Mouse (Mus musculus) inflammation-experienced regulatory T-cells, adult 6 months (primary cell): ENCODE results near the gene Itgb5. TPM values are rescaled to one million over a fixed set of nuclear protein-coding genes. Genes with fewer than 3 reads are reported as not detected.
A peak's percentile ranks its signal among the peaks of the same experiment; 100 is the strongest.

Source experiments
- ATAC-seq: one replicate; pipeline ENCODE4 v1.8.0; 2017
- polyA plus RNA-seq, 3 experiments: library from polyadenylated mRNA; unstranded; fragments of 100-300 nt; shearing (Covaris generic); gene quantifications; one replicate each; pipeline ENCODE4 v1.2.1; 2017

Itgb5 gene
- polyA plus RNA-seq, 3 experiments from 2014 or later = 1.3 to 2.8 (median 1.7) TPM

GRCm38 (mm10) chr16:33832728-33833428 is 3.4 kb downstream of the Itgb5 start:
- ATAC-seq = peak; percentile 81

DNA sequence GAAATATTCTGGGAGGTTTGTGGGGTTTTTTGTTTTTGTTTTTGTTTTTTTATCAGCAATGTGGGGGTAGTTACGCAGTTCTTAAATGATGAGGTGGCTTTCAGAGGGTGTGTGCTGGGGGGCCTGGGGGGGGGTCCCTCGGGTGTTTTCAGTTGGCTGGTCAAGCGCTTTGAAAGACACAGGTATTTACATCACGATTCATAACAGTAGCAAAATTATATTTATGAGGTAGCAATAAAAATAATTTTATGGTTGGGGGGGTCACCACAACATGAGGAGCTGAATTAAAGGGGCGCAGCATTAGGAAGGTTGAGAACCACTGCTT is 3.9 kb downstream of the Itgb5 start:
- ATAC-seq = no peak

GRCm38 (mm10) chr16:33833781-33834482 is 4.5 kb downstream of the Itgb5 start:
- no peak for ATAC-seq

DNA sequence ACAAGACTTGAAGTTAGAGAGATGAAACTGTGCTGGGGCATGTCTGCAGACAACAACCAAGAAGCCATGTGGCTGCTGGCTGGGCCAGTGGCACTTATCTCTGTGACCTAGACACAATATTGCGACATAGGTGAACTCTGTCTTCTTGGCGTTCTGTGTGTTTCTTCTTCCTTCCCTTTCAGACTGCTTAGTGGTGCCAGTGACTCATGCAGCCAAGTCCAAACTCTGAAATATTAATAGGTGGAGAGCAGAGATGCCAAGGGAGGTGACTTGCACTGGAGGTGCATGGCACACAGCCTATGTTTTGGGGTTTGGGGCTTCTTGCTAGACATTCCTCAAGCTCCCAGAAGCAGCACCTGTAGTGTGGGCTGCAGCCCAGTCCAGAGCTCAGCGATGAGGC is 7.2 kb downstream of the Itgb5 start:
- ATAC-seq = no peak

DNA sequence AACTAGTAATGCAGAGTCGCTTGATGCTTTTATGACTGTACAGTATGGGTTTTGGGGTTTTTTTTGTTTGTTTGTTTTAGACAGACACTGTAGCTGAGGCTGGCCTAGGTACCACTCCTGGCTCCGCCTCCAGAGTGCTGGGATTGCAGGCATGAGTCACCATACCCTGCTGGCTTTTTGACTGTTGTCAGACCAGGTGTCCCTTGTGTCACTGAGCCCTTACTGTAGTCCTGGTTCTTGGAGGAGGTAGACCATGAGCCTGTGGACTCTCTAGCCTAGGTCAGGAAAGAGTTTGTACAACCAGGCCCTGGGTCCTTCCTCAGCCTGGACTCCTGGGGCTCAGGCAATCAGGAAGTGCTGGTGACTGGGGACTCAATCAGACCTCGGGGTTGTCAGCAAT is 7.7 kb downstream of the Itgb5 start:
- ATAC-seq = no peak

- no peak for ATAC-seq
Measured at GRCm38 (mm10) chr16:33840616-33841015, 11.2 kb downstream of the Itgb5 start.

DNA sequence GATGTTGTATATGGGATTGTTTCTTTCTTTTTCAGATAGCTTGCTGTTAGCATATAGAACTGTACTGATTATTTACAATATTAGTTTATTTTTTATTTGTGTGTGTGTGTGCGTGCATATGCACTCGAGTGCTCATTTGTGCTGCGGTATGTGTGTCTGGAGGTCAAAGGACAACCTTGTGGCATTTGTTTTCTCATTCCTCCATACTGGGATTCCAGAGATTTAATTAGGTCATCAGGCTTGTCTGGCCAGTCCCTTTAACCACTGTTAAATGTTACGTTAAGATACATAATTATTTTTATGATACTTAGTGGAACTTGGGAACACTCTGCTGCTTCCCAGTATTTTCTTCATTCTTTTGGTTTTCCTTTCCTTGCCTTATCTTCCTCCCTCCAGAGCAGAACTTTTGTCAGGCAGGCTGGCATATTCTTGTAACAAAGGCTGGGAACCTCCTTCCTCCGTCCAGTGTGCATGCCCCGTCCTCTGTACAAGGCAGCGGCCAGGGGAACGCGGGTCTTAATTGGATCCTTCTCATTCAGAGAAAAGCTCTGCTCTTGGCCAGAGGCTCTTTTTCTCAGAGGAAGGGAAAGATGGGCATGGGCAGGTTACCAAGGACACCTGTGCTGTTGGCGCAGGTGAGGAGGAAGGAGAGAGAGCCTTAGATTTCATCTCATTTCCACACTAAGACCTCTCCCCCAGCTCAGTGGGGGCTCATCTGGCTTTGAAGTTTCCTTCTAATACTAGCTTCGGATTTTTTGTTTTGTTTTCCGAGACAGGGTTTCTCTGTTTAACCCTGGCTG is 12.8 kb downstream of the Itgb5 start:
- no peak for ATAC-seq

GRCm38 (mm10) chr16:33844150-33844611 is 14.7 kb downstream of the Itgb5 start:
- ATAC-seq = no peak

- no peak for ATAC-seq
Measured at GRCm38 (mm10) chr16:33844866-33845265, 15.4 kb downstream of the Itgb5 start.

GRCm38 (mm10) chr16:33853271-33853670 is 23.8 kb downstream of the Itgb5 start:
- ATAC-seq = no peak

DNA sequence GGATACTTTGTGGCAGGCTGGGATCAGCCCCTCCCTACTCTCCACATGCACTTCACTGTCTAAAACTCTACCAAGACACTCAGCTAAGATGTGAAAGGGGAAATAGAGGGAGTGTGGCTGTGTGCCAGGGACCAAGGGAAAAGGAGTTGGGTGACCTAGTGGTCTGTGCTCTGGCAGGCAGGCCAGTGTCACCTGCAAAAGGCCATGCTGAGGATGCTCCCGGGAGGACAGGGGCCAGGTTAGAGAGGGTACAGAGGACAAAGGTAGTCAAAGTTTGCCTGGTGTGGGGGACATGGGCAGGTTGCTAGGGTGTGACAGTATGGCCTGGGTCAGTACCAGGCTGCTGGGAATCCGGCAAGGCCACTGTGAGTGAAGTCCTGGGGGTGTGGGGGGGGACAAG is 29.3 kb downstream of the Itgb5 start:
- no peak for ATAC-seq

DNA sequence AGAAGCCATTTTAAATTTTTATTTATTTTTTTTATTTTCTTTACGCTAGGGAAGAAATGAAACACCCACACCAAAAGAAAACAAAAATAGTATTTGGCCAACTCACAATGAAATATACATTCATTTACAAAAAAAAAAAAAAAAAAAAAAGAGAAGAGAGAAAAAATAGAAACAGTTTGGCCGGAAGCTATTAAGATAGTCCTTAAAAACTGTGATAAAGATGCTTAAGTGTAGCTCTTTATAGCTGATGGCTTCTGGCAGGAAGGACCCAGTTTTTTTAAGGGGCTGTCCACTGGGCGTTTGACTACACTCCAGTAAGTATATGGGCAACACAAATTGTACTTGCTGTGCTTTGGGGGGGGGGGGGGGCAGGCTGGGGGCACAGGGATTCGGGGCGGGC is 29.9 kb downstream of the Itgb5 start:
- ATAC-seq = no peak

- no peak for ATAC-seq
Measured at GRCm38 (mm10) chr16:33859988-33860700, 30.7 kb downstream of the Itgb5 start.

DNA sequence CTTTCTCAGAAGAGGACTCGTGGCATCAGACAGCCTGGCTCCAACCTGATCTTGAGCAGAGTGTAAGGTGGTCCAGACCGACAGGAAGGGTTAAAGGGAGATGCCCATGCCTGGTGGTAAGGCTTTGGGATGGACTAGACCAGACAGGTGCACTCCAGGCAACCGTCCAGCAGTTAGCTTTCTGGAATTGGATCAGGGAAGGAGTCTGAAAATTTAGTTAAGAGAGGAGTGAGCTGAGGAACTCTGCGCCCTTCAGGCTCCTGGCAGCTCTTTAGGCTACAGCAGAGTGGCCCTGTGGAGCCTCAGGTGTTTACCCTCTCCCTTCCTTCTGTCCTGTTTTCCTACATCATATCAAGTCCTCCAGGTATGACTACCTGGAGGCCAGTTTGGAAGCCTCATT is 32.9 kb downstream of the Itgb5 start:
- ATAC-seq = no peak

GRCm38 (mm10) chr16:33863208-33863751 is 33.8 kb downstream of the Itgb5 start:
- ATAC-seq = no peak

DNA sequence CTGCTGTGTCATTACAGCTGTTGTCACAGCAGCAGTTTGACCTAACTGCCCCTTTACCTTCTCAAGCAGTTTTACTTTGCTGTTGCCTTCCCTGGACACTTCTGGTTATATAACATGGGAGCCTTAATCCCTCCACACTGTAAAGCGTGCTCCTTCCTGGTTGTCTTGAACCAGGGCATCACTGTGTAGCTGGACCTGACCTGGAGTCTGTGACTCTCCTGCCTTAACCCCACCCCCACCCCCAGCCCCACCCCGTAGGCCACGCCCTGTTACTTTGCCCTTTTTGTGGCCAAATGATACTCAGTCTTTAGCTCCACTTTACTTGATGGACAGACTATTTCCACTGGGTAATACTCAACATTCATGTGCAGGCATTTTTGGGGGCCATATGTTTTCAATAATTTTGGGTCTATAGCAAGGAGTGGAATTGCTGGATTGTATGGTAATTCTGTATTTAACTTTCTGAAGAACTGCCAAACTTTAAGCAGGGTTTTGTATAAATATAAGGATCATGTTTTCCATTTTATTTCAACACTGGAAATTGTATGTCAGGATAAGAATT is 40.8 kb downstream of the Itgb5 start:
- no peak for ATAC-seq

DNA sequence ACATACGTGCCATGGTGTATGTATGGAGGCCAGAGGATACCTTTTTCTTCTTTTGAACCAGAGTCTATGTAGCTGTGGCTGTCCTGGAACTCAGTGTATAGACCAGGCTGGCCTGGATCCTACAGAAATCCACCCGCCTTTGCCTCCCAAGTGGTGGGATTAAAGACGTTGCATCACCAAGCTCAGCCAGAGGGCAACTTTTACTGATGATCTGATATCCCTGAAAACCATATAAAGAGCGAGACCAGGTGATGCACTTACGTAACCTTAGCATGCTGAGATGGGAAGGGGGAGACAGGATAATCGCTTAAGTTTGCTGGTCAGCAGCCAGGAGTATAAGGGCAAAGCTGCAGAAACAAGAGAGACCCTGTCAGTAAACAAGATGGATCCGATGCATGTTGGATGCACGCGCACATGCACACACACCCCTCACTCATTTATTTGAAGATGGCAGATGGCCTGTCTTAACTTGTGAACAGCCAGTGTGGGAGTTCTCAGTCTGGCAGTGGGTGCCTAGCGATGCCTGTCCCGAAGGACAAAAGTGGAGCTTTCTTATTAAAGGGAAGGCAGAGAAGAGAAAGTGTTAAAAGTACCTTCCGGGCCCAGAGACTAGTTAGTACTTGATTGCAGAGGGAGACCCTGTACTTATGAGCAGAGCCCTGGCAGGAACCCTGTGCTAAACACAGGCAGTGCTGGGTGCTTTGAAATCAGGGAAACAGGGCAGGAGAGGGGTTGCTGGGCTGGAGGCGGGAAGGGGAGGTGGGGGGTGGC is 41.7 kb downstream of the Itgb5 start:
- ATAC-seq = no peak

DNA sequence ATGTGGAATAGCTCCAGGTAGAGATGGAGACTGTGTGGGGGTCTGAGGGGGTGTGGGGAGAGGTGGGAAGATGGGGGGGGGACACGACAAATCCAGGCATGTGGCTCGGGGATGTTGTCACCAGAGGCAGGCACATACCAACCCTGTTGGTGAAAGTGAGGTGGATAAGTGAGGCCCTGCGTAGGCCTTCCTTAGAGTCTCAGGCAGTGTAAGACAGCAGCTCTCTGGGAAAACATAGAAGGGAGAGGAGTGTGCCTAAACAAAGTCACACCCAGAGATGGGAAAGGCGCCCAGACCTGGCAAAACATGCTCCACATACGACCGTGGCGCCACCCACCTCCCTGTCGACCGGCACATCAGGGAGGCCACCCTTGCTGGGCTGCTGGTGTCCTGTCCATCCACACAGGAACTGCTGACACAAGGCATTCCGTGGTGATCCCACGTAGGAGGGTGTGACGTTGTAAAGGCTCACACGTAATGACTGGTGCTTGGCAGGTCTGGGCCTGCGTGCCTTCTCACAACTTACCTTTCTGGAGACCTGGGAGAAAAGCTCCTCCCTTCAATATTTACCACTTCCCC is 42.5 kb downstream of the Itgb5 start:
- no peak for ATAC-seq

GRCm38 (mm10) chr16:33873282-33873681 is 43.8 kb downstream of the Itgb5 start:
- ATAC-seq = no peak

- ATAC-seq = no peak
Measured at GRCm38 (mm10) chr16:33878041-33878783, 48.7 kb downstream of the Itgb5 start.
